Mouse (Mus musculus): ENCODE results near the gene Nfatc2ip. TPM values are rescaled to one million over a fixed set of nuclear protein-coding genes. Genes with fewer than 3 reads are reported as not detected.

Gene Nfatc2ip
- total RNA-seq, 2 experiments from 2014 or later = 14.9 to 18.9 TPM

DNA sequence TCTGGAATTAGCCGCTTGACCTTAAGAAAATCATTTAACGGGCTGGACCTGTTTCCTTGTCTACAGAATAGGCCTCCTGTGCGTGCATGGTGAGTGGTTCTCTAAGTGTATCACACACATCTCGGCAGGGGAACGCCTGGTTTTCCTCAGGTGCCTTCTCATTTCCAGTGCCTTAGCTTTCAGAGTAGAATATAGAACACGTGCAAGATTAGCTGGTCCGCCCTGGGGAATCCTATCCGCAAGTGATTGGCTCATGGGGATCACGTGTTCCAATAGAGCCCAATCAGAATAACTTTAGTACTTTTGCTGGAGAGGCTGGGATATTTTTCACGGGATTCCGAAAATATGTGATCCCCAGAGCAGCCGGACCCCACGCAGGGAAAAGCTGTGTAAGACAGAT, 37.5 kb downstream of the Nfatc2ip start:
- no peak for ATAC-seq (replicated peaks; ENCODE audit: low FRiP score, low TSS enrichment, poor library complexity, severe bottlenecking)

DNA sequence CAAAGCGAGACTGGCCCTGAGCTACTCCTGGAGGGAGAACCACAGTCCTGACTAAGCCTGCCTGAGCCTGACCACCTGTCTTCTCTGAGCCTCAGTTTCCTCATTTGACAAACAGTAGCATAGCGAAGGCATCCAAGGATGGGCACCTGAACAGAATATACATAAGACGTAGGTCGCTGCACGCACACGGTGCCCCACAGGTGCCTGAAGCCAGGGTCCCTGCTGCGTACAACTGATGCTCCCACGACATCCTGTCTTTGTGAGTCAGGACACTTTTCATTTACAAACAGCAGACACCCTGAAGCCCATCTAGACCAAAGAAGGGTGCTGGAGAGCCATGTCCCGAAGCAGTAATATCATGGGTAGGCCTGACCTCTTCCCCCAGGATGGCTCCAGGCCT, 38.1 kb downstream of the Nfatc2ip start:
- ATAC-seq (replicated peaks; ENCODE audit: low FRiP score, low TSS enrichment, poor library complexity, severe bottlenecking) = no peak

DNA sequence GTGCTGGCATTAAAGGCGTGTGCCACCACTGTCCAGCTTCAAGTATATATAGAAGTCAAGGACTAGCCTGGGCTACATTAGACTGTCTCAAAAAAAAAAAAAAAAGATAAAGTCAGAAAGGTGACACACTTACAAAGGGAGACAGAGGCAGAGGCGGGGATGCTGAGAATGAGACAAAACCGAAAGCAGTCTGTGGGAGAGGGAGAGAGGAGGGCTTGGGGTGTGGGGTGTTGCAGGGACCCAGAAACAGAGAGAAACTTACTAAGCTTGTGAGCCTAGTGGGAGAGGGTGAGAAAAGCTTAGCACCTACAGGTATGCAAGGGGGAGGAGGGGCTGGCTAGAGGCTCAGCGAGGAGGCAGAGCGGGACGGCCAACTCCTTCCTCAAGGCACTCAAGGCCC, 38.7 kb downstream of the Nfatc2ip start:
- no peak for ATAC-seq (replicated peaks; ENCODE audit: low FRiP score, low TSS enrichment, poor library complexity, severe bottlenecking)

DNA sequence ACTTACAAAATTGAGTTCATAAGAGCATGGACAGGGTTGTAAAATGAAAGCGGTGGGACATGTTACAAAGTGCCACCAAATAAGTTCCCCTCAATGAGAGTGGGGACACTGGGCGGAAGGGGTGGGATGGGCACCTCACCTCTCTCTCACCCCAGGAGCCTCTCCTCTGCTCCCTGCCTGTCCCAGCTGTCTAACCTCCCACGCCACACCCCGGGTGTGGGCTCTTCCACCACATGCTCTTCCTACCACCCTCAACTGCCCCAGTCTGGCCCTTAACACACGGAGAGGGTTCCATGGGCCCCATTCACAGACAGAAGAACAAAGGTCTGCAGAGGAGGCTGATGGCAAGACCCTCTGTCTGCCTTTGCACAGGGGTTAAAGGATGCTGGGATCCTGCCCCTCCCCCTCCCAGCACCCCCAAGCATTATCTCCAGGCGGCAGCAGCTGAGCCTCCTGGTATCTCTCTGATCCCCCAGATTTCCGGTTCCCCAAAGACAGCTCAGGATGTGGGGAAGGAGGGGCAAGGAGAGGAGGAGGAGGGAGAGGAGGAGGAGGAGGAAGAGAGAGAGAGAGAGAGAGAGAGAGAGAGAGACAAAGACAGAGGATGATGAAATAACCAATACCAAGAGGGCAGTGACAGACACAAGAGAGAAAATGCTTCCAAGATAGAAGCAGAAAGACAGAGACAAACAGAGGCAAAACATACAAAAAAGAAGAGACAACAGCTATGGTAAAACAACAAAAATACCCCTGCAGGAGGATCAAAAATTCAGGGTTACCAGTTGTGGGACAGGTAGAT, 39.5 kb downstream of the Nfatc2ip start:
- peak; percentile 61 for ATAC-seq (replicated peaks; ENCODE audit: low FRiP score, low TSS enrichment, poor library complexity, severe bottlenecking)

DNA sequence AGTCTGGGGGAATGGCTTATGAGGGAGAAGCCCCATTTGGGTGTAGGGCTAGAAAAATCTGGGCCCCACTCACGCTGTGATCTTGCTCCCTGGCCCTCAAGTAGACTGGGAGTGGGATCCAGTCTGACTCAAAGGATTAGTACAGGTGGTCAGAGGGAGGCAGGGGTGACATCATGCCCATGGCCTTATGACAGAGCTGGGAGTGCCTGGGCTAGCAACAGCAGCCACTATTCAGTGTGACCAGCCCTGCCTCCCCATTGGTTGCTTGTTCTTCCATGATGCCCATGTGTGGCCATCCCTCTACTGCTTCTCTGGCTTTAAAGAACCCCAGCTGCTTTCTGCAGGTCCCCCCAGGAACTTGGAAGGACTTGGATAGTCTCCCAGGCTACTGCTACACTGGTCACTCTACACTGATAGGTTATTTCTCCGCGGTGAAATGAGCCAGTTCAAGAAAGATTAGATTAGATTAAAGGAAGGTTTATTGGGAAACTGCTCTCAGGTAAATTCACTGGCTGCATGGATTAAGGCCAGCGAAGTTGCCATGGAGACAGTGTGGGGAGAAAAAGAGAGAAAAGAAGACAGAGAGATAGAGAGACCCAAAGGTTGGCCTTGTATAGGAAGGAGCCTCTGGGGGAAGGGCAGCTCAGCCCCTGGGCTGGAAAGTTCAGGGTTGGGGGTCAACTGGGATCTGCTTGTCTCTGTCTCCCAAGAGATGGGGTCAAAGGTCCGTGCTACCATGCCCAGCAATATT, 40.5 kb downstream of the Nfatc2ip start:
- no peak for ATAC-seq (replicated peaks; ENCODE audit: low FRiP score, low TSS enrichment, poor library complexity, severe bottlenecking)

DNA sequence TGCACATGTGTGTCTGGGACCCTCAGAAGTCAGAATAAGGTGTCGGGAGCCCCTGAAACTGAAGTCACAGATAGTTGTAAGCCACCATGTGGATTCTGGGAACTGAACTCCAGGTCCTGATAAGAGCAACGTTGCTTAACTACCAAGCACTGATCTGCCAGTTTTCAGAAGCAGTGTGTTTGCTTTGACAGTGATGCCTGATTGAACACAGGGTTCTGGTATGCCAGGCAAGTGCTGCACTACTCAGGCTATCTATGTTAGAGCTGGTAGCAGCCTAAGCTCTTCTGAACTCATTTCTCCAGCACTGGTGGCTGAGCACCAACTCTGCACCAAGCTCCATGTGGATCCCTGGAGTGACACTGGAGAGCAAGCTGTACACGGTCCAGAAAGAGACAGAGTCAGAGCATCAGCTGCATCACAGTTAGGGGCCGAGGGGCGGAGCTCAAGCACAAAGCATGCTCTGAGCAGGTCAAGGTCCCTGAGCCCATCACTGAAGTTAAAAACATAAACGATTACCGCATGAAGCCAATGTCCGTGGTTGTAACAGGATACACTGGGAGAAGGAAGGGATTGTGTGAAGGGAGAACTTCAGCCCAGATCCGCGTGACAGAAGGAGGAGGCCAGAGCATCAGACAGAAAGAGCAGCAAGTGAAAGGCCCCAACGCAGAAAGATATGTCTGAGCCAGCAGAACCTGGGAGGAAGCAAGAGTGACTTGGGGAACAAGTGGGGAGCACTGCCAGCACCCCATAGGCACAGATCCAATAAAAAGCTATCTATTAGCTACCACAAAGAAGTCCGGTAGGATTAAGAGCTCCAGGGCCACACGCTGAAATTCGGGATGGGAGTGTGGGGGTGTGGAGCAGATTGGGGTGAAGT, 41.6 kb downstream of the Nfatc2ip start:
- ATAC-seq (replicated peaks; ENCODE audit: low FRiP score, low TSS enrichment, poor library complexity, severe bottlenecking) = no peak

DNA sequence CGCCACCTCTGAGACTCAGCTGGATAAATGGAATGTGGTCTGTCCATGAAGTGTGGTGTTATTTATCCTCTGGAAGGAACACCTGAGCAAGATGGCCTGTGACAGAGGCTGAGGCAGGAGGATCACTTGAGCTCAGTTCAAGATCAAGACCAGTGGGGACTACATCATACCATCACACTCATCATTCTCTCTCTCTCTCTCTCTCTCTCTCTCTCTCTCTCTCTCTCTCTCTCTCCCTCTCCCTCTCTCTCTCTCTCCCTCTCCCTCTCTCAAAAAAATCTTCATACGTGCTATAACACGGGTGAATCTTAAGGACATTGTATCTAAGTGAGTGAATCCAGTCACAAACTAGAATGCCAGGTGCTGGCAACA, 42.6 kb downstream of the Nfatc2ip start:
- ATAC-seq (replicated peaks; ENCODE audit: low FRiP score, low TSS enrichment, poor library complexity, severe bottlenecking) = no peak

DNA sequence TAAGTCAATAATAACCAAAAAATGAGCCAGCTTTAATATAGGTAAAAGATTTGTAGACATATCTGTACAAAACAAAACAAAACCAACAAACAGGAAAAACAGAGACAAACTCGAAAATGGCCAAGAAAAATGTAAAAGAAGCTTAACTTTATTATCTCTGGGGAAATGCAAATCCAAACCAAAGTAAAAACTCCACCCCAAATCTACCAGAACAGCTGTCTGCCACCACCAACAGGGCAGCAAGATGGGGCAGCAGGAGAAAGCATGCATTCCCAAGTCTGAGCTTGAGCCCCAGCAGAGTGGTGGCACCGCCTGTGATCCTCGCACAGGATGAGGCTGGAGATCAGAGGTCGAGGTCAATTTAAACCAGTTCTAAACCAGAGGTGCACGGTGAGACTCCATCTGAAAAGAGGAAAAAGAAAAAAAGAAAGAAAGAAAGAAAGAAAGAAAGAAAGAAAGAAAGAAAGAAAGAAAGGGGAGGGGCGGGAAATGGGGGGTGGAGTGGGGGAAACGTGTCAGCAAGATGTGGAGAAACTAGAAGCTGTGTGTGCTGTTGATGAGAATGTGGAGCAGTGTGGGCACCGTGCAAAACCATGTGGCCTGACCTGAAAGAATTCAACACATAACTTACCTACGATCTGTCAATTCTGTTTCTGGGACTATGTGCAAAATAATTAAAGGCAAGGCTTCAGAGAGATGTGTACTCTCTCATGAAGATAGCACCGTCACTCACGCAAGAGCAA, 43.1 kb downstream of the Nfatc2ip start:
- no peak for ATAC-seq (replicated peaks; ENCODE audit: low FRiP score, low TSS enrichment, poor library complexity, severe bottlenecking)

DNA sequence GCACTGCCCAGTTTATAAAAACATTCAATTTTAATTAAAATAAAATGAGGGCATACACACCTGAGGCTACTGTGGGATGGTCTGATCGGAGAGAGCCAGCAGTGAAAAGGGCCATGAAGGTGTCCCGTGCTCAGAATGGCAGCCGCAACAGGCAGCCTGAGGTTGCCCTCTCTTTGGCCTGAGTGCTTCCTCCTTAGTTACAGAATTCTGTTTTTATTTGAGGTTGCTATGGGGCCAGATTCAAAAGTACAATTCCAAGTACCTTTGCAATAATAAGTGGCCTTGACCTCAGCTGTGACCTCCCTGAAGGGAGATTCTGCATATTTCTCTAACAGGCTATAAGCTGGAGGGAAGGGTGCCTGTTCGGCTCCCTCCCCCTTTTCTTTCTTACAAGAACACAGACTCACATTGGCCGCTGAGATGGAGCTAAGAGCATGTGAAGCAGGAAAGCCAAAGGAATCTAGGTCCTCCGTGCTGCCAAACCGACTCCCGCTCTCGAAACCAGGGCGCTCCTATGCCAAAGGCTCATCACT, 45.1 kb downstream of the Nfatc2ip start:
- no peak for ATAC-seq (replicated peaks; ENCODE audit: low FRiP score, low TSS enrichment, poor library complexity, severe bottlenecking)

DNA sequence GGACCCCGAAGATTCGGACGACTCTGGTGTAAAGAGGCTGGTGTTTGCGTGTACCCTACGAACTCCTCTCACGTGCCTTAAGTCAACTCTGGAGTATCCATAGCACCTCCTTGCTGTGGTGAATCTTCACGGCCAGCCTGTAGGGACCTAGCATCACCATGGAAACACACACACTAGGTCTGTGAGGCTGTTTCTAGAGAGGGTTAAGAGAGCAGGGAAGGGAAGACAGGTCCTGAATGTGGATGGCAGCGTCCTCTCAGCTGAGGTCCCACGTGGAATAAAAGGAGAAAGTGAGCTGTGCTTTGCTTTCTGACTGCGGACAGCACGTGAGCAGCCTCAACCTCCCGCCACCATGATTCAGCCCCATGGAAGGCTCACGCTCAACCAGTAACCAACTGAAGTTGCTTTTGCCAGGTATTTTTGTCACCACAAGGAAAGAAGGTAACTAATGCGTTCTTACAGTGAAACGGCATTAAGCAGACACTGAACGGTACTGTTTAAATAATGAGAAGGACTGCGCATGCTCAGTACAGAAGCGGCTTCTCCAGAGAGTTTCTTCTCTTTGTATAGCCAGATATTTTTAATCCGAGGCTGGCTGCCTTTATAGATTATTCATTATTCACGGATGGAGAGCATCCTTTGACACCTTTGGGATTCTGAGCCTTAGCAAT, 45.7 kb downstream of the Nfatc2ip start:
- ATAC-seq (replicated peaks; ENCODE audit: low FRiP score, low TSS enrichment, poor library complexity, severe bottlenecking) = no peak

DNA sequence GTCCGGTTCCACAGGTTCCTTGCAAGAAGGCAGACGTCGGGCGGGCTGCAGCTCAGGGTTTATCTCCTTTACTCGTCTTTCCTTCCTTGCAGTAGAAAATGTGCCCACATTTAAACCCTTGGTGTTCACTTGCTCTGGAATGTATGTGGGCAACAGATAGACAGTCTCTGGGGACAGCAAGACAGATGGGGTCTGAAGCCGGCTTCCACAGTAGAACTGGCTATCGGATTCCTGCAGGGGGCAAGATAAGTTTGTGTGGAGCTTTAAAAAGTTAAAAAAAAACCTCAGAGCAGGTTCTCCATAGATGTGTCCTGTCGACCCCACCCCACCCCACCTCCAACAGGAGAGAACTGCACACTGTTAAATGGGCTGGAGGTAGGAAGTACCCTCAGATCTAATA, 48.2 kb downstream of the Nfatc2ip start:
- ATAC-seq (replicated peaks; ENCODE audit: low FRiP score, low TSS enrichment, poor library complexity, severe bottlenecking) = peak; percentile 89

DNA sequence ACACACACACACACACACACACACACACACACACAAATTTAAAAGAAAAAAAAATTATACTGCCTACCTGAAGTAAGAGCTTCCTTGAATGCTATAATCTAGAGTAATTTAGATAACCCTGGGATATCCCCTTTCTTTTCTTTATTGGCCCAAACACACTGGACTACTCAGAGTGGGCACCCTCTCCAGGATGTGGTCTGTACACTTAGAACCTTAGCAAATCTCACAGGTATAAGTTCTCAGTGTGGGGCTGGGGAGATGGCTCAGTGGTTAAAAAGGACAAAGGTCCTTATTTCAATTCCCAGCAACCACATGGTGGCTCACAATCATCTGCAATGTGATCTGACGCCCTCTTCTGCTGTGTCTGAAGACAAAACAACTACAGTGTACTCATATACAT, 49.4 kb downstream of the Nfatc2ip start:
- ATAC-seq (replicated peaks; ENCODE audit: low FRiP score, low TSS enrichment, poor library complexity, severe bottlenecking) = no peak

DNA sequence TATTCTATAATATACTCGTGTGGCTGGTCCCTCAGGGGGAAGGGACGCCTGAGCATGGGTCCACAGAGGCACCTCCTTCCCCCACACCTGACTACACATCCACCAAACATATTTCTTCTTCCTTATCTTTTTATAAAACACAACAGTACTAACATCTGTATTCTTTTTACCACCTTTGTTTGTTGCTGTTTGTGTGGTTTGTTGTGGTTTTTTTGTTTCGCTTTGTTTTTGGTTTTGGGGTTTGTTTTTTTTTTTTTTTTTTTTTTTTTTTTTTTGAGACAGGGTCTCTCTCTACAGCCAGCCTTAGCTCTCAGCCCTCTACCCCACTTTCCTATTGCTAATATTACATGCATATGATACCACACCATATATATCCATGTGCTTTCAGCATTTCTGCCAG, 50.6 kb downstream of the Nfatc2ip start:
- ATAC-seq (replicated peaks; ENCODE audit: low FRiP score, low TSS enrichment, poor library complexity, severe bottlenecking) = no peak

DNA sequence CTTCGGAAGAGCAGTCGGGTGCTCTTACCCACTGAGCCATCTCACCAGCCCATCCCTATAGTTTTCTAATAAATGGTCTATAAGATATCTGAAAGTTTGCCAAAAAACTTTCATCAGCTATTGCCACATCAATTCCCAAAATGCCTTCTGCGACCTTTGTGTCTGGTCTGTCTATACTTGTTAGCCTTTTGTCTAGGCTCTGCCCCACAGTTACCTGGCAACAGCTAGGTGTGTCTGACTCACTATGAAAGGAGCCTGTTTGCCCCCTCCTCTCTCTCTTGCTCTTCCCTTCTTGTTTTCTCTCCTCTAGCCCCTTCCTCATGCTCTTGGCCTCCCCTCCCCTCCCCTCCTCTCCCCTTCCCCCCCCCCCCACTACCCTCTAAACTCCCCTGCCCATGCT, 51.0 kb downstream of the Nfatc2ip start:
- ATAC-seq (replicated peaks; ENCODE audit: low FRiP score, low TSS enrichment, poor library complexity, severe bottlenecking) = no peak

DNA sequence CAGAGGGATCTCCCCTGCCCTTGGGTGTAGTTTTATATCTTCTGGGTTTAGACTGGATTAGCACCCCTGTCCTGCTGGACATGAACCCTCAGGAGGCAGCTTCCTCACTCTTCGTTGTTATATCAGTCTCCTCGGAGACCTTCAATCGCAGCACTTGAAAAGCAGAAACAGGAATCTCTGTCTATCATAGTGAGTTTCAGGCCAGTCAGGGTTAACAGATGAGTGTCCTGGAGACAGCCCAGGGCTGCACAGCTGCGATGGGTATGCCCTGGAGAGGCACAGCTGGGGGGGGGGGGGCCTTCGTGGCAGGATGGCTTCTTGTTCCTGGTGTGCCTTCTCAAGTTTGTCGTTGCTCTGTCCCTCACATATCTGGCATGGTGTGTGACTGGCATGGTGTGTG, 55.6 kb downstream of the Nfatc2ip start:
- ATAC-seq (replicated peaks; ENCODE audit: low FRiP score, low TSS enrichment, poor library complexity, severe bottlenecking) = no peak

DNA sequence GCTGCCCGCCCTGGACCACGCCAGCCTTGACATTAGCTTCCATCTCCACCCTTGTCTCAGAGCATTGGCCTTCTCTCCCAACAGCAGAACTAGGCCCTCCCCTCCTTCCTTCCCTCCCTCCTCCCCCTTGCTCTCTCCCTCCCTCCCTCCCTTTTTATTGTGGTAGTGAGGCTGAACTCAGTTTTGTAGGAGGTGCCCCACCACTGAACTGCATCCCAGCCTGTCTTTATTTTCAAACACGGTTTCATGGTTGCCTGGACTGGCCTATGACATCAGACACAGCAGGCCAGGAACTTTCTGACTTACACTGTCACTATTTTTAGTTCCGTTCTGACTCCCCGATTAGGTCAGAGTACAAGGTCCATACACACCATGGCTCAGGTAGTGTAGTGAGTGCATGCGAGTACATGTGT, 56.3 kb downstream of the Nfatc2ip start:
- ATAC-seq (replicated peaks; ENCODE audit: low FRiP score, low TSS enrichment, poor library complexity, severe bottlenecking) = no peak

DNA sequence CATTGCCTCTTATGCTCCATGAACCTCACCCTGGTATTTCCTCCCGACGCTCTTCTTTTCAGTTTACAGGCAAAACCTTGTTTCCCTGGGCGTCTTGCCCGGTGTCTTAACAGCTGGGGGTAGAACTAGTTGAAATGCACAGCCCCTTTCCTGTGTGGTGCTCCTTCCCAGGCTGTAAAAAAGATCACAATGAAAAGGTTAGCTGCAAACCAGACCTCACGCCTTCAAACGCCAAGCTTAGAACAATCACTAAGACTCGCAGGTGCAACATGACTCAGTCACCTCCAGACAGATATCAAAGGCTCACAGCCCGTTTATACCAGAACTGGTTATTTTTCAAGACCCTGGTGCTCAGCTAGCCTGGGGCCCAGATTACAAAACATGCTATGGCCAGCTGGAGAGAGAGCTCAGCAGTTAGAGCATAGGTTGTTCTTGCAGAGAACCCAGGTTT, 57.0 kb downstream of the Nfatc2ip start:
- ATAC-seq (replicated peaks; ENCODE audit: low FRiP score, low TSS enrichment, poor library complexity, severe bottlenecking) = no peak

DNA sequence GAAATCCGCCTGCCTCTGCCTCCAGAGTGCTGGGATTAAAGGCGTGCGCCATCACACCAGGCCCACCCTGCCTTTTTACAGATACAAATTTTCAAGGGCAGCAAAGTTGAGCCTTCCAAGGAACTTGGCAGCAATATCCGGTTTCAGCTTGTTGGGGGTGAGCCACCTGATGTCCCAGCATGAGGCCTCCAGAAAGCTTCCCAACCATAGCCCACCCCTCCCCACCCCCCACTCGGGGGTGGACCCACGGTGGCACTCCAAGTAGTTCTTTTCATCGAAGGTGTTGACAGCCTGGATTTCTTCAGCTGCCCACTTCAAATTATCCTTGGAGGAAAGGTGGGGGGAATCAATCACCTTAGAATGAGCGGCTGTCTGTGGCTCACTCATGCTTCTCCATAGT, 57.6 kb downstream of the Nfatc2ip start:
- ATAC-seq (replicated peaks; ENCODE audit: low FRiP score, low TSS enrichment, poor library complexity, severe bottlenecking) = no peak

DNA sequence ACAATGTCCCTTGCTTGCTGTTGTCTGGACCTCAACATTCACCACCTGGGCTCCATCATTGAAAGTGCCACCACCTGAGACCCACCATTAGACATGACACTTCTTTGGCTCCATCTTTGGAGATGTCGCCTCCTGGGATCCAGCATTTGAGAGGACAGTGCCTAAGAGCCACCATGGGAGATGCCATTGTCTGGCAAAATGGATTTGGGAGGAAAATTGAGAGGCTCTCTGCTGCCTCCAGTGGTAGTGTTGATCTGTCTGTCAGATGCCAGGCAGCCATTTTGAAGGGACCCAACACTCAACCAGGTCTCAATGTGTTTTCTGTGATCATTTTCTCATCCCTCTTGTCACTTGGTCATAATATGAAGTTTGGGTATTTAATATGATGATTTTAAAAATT, 61.0 kb downstream of the Nfatc2ip start:
- peak; percentile 73; the same call in 1 of the 2 replicates for ATAC-seq (replicated peaks; ENCODE audit: low FRiP score, low TSS enrichment, poor library complexity, severe bottlenecking)

Measured in megakaryocyte-erythroid progenitor cell, adult 5-6 weeks (primary cell).